Mouse (Mus musculus): ENCODE measurements at regions not wholly inside any gene's neighbourhood (a gene's known extent, or its start where the extent isn't known, plus 50 kb on each side); places are given as distances from the start of the nearest gene placed in this dataset.

DNA sequence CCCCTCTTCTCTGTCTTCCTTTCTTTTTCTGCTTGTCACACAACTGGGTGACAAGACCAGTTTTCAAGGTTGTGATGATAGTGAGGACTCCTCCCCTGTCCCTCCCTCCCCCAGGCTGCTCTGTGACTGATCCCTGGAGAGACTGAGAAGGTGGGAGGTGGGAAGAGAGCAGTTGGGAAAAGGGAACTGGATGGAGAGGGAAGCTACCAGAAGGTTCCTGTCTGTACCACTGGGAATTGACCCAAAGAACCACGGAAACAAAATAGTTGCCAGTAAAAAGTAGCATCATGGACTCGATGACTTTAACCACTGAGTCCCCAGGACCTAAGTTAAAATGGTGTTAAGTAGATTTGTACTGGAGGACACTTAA is 94.2 kb downstream of the Phlda1 start:
- peak; percentile 30 for DNase-seq (ENCODE audit: low read depth, low spot score)
- peaks cover 6 to 38% of the 10 kb centered on the region in 2 experiments for H3K4me1 ChIP-seq (ENCODE audit: control insufficient read depth in 1 of 2, insufficient read depth in 2 of 2, low read length in 2 of 2)
- H3K9ac ChIP-seq (ENCODE audit: control insufficient read depth, low read depth, low read length, poor library complexity, severe bottlenecking) = no peak overlapping the region
- H3K27ac ChIP-seq (ENCODE audit: control insufficient read depth, low read depth, low read length) = peak overlapping the region; percentile 6; the same call in 1 of the 2 replicates
- H3K9me3 ChIP-seq (replicated peaks; ENCODE audit: insufficient read depth, low read length) = no peaks in the 10 kb centered on the region
- no peak overlapping the region for H3K4me3 ChIP-seq (ENCODE audit: control insufficient read depth in 1 of 2, insufficient read depth in 1 of 2, low read depth in 2 of 2, low read length in 2 of 2)
- H3K79me2 ChIP-seq (ENCODE audit: control insufficient read depth, insufficient read depth, low read length, poor library complexity) = no peaks in the 10 kb centered on the region
- H3K36me3 ChIP-seq (ENCODE audit: control insufficient read depth in 1 of 2, insufficient read depth in 2 of 2, low read length in 2 of 2) = peaks cover 0 to 29% of the 10 kb centered on the region in 2 experiments; a peak in 2 of 4 replicates
- no peaks in the 10 kb centered on the region for H3K27me3 ChIP-seq (ENCODE audit: control insufficient read depth in 1 of 2, insufficient read depth in 2 of 2, low read length in 2 of 2)
- no peak for TF ChIP-seq RCOR1 (IDR thresholded peaks at IDR 0.05; ENCODE audit: low read depth, low read length)
- TF ChIP-seq CHD1 (IDR thresholded peaks at IDR 0.05; ENCODE audit: low read depth, low read length) = no peak
- TF ChIP-seq EP300 (IDR thresholded peaks at IDR 0.05; ENCODE audit: low read depth in 1 of 2, low read length in 2 of 2) = no peak
- no peak for TF ChIP-seq SIN3A (IDR thresholded peaks at IDR 0.05; ENCODE audit: low read length)
- TF ChIP-seq MEF2A (IDR thresholded peaks at IDR 0.05; ENCODE audit: extremely low read depth, insufficient replicate concordance, low read depth, low read length, poor library complexity, severe bottlenecking) = no peak
- no peak for TF ChIP-seq USF1 (IDR thresholded peaks at IDR 0.05; ENCODE audit: low read depth, low read length)
- TF ChIP-seq ZC3H11A (IDR thresholded peaks at IDR 0.05; ENCODE audit: low read depth, low read length) = no peak
- TF ChIP-seq ZKSCAN1 (IDR thresholded peaks at IDR 0.05; ENCODE audit: low read depth, low read length) = no peak
- no peak for TF ChIP-seq TAL1 (IDR thresholded peaks at IDR 0.05; ENCODE audit: low read length)
- no peak for TF ChIP-seq UBTF (IDR thresholded peaks at IDR 0.05; ENCODE audit: borderline replicate concordance, insufficient read depth, low read depth, low read length)
- TF ChIP-seq HCFC1 (IDR thresholded peaks at IDR 0.05; ENCODE audit: low read depth, low read length) = no peak
- TF ChIP-seq MAX (IDR thresholded peaks at IDR 0.05; ENCODE audit: low read length) = no peak
- TF ChIP-seq ZMIZ1 (IDR thresholded peaks at IDR 0.05; ENCODE audit: low read depth, low read length) = no peak
- TF ChIP-seq POLR2AphosphoS2 (IDR thresholded peaks at IDR 0.05; ENCODE audit: low read length) = no peak
- TF ChIP-seq RAD21 (IDR thresholded peaks at IDR 0.05; ENCODE audit: low read depth, low read length) = no peak
- no peak for TF ChIP-seq MAZ (IDR thresholded peaks at IDR 0.05; ENCODE audit: low read depth, low read length)

DNA sequence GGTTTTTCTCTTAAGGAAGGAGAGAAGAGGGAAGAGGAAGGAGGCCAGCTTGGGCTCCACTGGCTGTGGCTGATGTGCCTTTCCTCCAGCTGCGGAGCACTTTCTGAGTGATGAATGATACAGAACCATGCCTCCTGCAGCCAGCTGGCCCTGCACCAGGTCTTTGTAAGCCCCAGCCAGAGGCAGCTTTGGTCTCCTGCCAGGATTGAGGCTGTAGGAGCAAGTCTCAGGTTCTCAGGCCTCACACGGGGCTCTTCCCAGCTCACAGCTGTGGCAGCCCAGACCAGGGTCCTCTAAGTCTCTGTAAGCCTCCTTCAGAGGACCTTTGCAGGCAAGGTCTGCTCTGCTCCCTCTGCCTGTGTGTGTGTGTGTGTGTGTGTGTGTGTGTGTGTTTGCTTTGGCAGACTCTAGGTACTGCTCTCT is 94.6 kb downstream of the Phlda1 start:
- H3K79me2 ChIP-seq (ENCODE audit: control insufficient read depth, insufficient read depth, low read length, poor library complexity) = no peaks in the 10 kb centered on the region
- no peak overlapping the region for H3K9ac ChIP-seq (ENCODE audit: control insufficient read depth, low read depth, low read length, poor library complexity, severe bottlenecking)
- H3K4me1 ChIP-seq (ENCODE audit: control insufficient read depth in 1 of 2, insufficient read depth in 2 of 2, low read length in 2 of 2) = peaks cover 6 to 35% of the 10 kb centered on the region in 2 experiments
- no peaks in the 10 kb centered on the region for H3K27me3 ChIP-seq (ENCODE audit: control insufficient read depth in 1 of 2, insufficient read depth in 2 of 2, low read length in 2 of 2)
- peak; percentile 80 for DNase-seq (ENCODE audit: low read depth, low spot score)
- H3K9me3 ChIP-seq (replicated peaks; ENCODE audit: insufficient read depth, low read length) = no peaks in the 10 kb centered on the region
- peaks cover 0 to 29% of the 10 kb centered on the region in 2 experiments; a peak in 2 of 4 replicates for H3K36me3 ChIP-seq (ENCODE audit: control insufficient read depth in 1 of 2, insufficient read depth in 2 of 2, low read length in 2 of 2)
- TF ChIP-seq EP300 (IDR thresholded peaks at IDR 0.05; ENCODE audit: low read depth in 1 of 2, low read length in 2 of 2) (peak in 1 of 2 experiments; percentile 48; a peak in 1 of 4 replicates), KAT2A (conservative IDR thresholded peaks at IDR 0.05; ENCODE audit: low read depth, low read length) (no peak), ETS1 (IDR thresholded peaks at IDR 0.05; ENCODE audit: low read depth, low read length) (peak; percentile 83), MXI1 (IDR thresholded peaks at IDR 0.05; ENCODE audit: low read depth, low read length) (no peak), TCF12 (IDR thresholded peaks at IDR 0.05; ENCODE audit: low read depth, low read length) (peak; percentile 67; the same call in 1 of the 2 replicates)
- H3K4me3 ChIP-seq (ENCODE audit: control insufficient read depth in 1 of 2, insufficient read depth in 1 of 2, low read depth in 2 of 2, low read length in 2 of 2) = no peak overlapping the region
- H3K27ac ChIP-seq (ENCODE audit: control insufficient read depth, low read depth, low read length) = no peak overlapping the region

Measured in MEL (cell line).